Mouse (Mus musculus) adrenal gland, postnatal 0 days (tissue): Measurements from ENCODE around the gene Slc22a7. TPM values are rescaled to one million over a fixed set of nuclear protein-coding genes. Genes with fewer than 3 reads are reported as not detected.

Source experiments
- polyA plus RNA-seq: library from polyadenylated mRNA; unstranded; fragments of >200 nt; fragmentation: Nextera tagmentation; extraction: Ambion mirVana; gene quantifications from 2 replicates; pipeline ENCODE4 v1.2.1, GENCODE M21; 2015

Gene Slc22a7
- polyA plus RNA-seq = 0.22 TPM in 1 of 2 replicates, not detected in the other

DNA sequence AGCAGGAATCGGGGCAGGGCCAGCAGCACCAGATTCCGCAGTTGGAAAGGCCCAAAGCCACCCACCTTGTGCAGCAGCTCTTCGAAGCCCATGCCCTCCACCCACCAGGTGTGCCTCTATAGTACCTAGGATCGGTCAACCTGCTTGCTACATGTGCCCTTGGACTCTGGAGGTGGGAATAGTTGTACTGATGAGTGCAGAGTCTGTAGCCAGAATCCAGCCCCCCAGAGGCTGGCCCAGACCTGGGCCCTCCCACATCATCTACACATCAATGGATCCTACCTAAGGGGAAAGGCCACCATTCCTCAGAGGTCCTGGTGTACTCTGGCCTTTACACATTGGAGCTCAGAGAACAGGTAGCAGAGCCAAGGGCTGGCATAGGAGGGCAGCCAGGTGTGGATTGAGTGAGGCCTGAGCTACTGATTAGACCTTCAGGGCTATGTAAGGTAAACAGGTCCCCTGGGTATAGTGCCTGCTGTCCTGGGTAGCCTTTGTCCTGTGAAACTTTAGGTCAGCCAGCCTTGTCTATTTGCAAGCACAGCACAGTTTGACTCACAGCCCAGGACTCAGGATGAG, at the start of gene Slc22a7:
TSS of gene Slc22a7 (minus strand) at position 160 of the 576 bp plus-strand sequence.

DNA sequence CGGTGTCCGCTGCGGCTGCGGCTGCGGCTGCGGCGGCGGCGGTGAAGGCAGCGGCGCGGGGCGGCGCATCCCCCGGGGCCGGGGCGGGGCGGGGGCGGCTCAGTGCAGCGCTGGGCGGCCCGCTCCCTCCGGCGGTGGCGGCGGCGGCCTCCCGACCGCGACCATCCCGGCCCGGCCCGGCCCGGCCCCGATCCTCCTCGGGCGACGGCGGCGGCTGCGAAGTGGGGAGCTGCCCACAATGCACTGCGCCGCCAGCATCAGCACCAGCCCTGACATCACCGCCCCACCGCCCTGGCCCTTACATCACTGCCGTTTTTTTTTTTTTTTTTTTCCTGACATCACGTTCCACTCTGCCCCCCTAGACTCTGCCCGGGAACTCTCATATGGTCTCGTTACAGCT, 49.2 kb upstream of the Slc22a7 start, which contains the start of gene Ttbk1:
TSS of gene Ttbk1 (minus strand) at position 245 of the 400 bp plus-strand sequence.

DNA sequence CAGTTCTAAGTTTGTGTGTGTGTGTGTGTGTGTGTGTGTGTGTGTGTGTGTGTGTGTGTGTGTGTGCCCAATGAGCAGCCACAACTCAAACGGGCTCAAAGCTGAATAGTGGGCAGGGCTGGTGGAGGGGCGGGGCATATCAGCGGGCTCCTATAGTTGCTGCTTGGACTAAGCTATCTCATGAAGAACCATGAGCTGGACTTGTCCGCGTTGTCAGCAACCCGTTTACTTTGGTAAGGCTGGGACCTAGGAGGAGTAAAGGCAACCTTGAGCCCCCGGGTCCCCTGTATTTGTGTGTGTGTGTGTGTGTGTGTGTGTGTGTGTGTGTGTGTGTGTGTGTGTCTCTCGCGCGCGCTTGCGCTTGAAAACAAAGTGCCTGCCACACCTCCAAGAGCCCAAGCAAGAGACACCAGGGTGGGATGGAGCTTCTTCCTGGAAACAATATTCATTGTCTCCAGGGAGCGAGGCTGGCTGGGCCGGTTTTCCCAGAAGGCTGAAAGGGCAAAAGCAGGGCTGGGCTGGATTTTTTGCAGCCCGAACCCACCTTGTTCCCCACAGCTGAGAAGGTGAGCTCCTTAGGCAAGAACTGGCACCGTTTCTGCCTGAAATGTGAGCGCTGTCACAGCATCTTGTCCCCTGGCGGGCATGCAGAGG, 9.4 kb downstream of the Slc22a7 start, which contains the start of gene Crip3:
TSS of gene Crip3 (plus strand) at position 166 of the 654 bp plus-strand sequence.

DNA sequence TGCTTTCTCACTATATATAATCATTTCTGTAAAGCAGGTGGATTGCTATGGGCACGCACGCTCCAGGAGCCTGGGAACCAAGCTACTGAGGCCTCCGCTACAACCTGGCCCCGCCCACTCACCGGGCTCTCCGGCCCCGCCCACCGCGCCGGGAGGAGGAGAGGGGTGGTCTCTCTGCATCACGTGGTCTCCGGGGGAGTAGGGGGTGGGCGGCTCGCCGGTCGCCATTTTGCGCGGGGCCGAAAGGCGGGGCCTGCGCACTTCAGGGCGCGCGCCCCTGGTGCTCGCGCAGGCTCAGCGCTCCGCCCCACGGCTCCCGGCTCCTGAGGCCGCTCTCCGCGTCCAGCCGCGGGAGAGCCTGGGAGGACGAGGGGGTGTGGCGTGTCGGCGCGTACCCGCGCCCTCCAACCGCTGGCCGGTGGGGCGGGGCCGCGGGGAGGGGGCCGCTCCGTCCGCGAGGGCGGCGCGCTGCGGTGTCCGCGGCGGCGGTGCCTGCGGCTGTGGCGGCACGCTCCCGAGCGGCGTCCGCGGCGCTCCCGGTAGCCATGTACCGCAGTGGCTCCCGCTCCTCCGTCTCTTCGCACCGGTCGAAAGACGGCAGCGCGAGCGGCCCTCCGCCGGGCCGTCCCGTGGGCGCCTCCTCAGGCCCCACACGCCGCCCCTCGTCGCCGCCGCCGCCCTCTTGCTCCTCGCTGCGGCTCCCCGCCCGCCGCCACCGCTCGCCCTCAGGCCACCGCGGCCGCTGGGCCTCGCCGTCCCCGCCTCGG, 54.8 kb downstream of the Slc22a7 start, which contains the start of gene Zfp318:
TSS of gene Zfp318 (plus strand) at position 438 of the 767 bp plus-strand sequence.

Other genes starting within 250 kb of the Slc22a7 start
- gene Polh, start 235.8 kb downstream of the Slc22a7 start, polyA plus RNA-seq = 12.1 and 18.7 TPM in 2 replicates
- 16.4 and 37.0 TPM in 2 replicates for gene Xpo5, start 235.7 kb downstream of the Slc22a7 start, polyA plus RNA-seq
- gene Polr1c, start 190.4 kb downstream of the Slc22a7 start, polyA plus RNA-seq = 79.4 and 112 TPM in 2 replicates
- 94.3 and 154 TPM in 2 replicates for gene Yipf3, start 190.4 kb downstream of the Slc22a7 start, polyA plus RNA-seq
- 2.7 TPM in 2 replicates for gene Lrrc73, start 184.9 kb downstream of the Slc22a7 start, polyA plus RNA-seq
- 18.1 and 25.6 TPM in 2 replicates for gene Tjap1, start 155.4 kb downstream of the Slc22a7 start, polyA plus RNA-seq
- 0.22 and 0.87 TPM in 2 replicates for gene Dlk2, start 141.0 kb downstream of the Slc22a7 start, polyA plus RNA-seq
- 3.3 and 4.3 TPM in 2 replicates for gene Abcc10, start 110.1 kb downstream of the Slc22a7 start, polyA plus RNA-seq
- 5.7 and 6.8 TPM in 2 replicates for gene Zfp318, start 54.7 kb downstream of the Slc22a7 start, polyA plus RNA-seq
- gene Crip3, start 9.5 kb downstream of the Slc22a7 start, polyA plus RNA-seq = 1.6 TPM in 2 replicates
- gene Ttbk1, start 49.2 kb upstream of the Slc22a7 start, polyA plus RNA-seq = 0.52 and 1.7 TPM in 2 replicates
- gene Dnph1, start 58.3 kb upstream of the Slc22a7 start, polyA plus RNA-seq = 9.2 and 12.5 TPM in 2 replicates
- 5.8 and 6.3 TPM in 2 replicates for gene Cul9, start 107.9 kb upstream of the Slc22a7 start, polyA plus RNA-seq
- gene Srf, start 117.7 kb upstream of the Slc22a7 start, polyA plus RNA-seq = 2.0 and 4.1 TPM in 2 replicates
- gene Ptk7, start 191.0 kb upstream of the Slc22a7 start, polyA plus RNA-seq = 20.2 and 22.3 TPM in 2 replicates
- 21.7 and 29.3 TPM in 2 replicates for gene Klc4, start 207.6 kb upstream of the Slc22a7 start, polyA plus RNA-seq
- gene Mrpl2, start 207.8 kb upstream of the Slc22a7 start, polyA plus RNA-seq = 91.3 and 138 TPM in 2 replicates
- 22.6 and 24.3 TPM in 2 replicates for gene Cul7, start 211.9 kb upstream of the Slc22a7 start, polyA plus RNA-seq
- gene Rrp36, start 235.9 kb upstream of the Slc22a7 start, polyA plus RNA-seq = 41.4 and 55.1 TPM in 2 replicates
- gene Mea1, start 240.3 kb upstream of the Slc22a7 start, polyA plus RNA-seq = 148 and 198 TPM in 2 replicates
- gene Klhdc3, start 242.5 kb upstream of the Slc22a7 start, polyA plus RNA-seq = 82.8 and 111 TPM in 2 replicates